Mouse (Mus musculus) embryonic fibroblast, embryonic 13.5 days (primary cell): Measurements from ENCODE around the gene Gm10413. TPM values are rescaled to one million over a fixed set of nuclear protein-coding genes. Genes with fewer than 3 reads are reported as not detected.
"Not testable (repeated sequence)": the region's sequence is repeated elsewhere in the genome, so short reads cannot be mapped to it uniquely, and the experiment has no call there.

Experiments used
- H3K27ac ChIP-seq: 2 replicates; pipeline ENCODE4 v1.5.1; 2012; ENCODE audit warnings: low read length, control low read depth, inconsistent platforms; ENCODE audit not compliant: insufficient read depth
- H3K4me1 ChIP-seq: 2 replicates; pipeline ENCODE4 v1.6.1; 2011; ENCODE audit warnings: low read length; ENCODE audit not compliant: control insufficient read depth, insufficient read depth
- H3K4me3 ChIP-seq: 2 replicates; pipeline ENCODE4 v1.5.1; 2011; ENCODE audit warnings: mild to moderate bottlenecking, control low read depth, low read length; ENCODE audit not compliant: insufficient read depth
- polyA plus RNA-seq: library from polyadenylated mRNA; stranded (reverse); fragments of >200 nt; gene quantifications from 2 replicates; pipeline ENCODE4 v1.2.4, GENCODE M21; 2011; ENCODE audit warnings: low read depth; ENCODE audit not compliant: missing spikeins, insufficient read length

The Gm10413 gene
- polyA plus RNA-seq = not detected in 2 replicates

DNA sequence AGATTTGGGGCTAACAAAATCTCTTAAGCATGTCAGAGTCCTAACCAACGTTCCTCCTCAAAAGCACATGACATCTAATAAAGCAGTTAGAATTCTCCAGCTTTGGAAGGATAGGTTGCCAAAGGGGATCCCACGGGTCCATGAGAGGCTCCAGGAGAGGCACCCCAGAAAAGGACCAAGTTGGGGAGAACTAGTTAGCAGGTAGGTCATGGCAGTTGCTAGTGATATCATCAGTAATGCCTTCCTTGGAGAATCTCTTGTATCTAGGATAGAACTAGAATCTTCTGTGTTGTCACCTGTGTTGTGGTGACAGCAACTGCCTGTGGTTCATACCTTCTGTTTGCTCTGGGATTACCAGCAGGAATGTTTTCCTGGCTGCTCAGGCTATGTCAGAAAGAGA is at the start of gene Gm10413:
TSS of gene Gm10413 (plus strand) at position 301 of the 400 bp plus-strand sequence.
- H3K4me3 ChIP-seq, H3K4me1 ChIP-seq, H3K27ac ChIP-seq: not testable (repeated sequence)

DNA sequence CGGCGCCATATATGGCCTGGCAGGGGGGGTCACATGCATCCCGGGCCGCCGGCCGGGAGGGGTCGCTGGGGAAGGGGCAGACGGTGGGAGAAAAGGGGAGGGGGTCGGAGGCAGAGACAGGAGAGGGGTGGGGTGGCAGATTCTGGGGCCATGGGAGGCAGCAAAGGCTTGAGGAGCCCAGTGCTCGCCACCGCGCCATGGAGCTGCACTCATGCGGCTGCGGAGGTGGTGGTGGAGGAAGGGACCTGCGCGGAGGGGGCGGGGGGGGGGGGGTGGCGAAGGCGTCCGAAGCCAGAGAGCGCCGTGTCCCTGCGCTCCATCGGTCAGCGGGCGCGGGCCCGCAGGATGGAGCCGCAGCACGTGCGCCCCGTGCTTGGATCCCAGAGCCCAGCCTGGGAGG is 17.4 kb downstream of the Gm10413 start, which contains the start of gene Gm10409:
TSS of gene Gm10409 (plus strand) at position 301 of the 400 bp plus-strand sequence.
- not testable (repeated sequence) for H3K27ac ChIP-seq, H3K4me3 ChIP-seq, H3K4me1 ChIP-seq

DNA sequence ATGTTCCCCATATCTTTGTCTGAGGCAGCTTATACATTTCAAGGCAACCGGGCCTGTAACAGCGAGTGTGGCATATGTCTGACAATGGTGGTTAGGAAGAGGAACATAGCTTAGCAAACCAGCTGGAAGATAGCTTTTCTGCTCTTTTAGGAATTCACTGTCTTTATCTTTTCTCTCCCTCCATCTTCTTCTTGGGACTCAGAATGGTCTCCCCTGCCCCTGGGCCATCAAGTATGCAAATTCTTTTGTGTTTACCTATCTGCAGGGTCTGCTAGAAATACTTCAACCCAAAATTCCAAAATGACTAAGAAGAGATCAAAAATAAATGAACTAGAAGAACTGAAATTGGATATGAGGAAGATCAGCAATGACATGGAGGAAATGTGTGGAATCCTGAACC is 32.9 kb downstream of the Gm10413 start, which contains the start of gene Gm3005:
TSS of gene Gm3005 (plus strand) at position 301 of the 400 bp plus-strand sequence.
- H3K4me1 ChIP-seq, H3K27ac ChIP-seq, H3K4me3 ChIP-seq: not testable (repeated sequence)

DNA sequence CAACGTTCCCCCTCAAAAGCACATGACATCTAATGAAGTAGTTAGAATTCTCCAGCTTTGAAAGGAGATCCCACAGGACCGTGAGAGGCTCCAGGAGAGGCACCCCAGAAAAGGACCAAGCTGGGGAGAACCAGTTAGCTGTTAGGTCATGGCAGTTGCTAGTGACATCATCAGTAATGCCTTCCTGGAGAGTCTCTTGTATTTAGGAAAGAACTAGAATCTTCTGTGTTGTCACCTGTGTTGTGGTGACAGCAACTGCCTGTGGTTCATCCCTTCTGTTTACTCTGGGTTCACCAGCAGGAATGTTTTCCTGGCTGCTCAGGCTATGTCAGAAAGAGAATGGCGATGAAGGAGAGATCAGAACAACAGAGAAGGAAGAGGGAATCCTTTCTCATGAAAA is 54.2 kb downstream of the Gm10413 start, which contains the start of gene Gm10408:
TSS of gene Gm10408 (plus strand) at position 301 of the 400 bp plus-strand sequence.
- H3K27ac ChIP-seq, H3K4me1 ChIP-seq, H3K4me3 ChIP-seq: not testable (repeated sequence)

Other genes starting within 250 kb of the Gm10413 start
- gene Gm5795, start 206.8 kb upstream of the Gm10413 start, polyA plus RNA-seq = not detected in 2 replicates
- not detected in 2 replicates for gene D830030K20Rik, start 186.6 kb upstream of the Gm10413 start, polyA plus RNA-seq
- gene Gm2956, start 62.5 kb upstream of the Gm10413 start, polyA plus RNA-seq = not detected in 2 replicates
- not detected in 2 replicates for gene Gm10409, start 17.5 kb downstream of the Gm10413 start, polyA plus RNA-seq
- gene Gm3005, start 33.0 kb downstream of the Gm10413 start, polyA plus RNA-seq = 0.38 TPM in 1 of 2 replicates, not detected in the other
- gene Gm10408, start 54.3 kb downstream of the Gm10413 start, polyA plus RNA-seq = not detected in 2 replicates
- gene Gm3012, start 239.4 kb downstream of the Gm10413 start, polyA plus RNA-seq = not detected in 2 replicates